ENCODE assay signal across 8 mouse cellular contexts in genomic region chr11:118476396-118477373, GRCm38 (mm10). TPM values are rescaled to one million over a fixed set of nuclear protein-coding genes. Genes with fewer than 3 reads are reported as not detected.
DNase-seq lines count a peak whose midpoint lies in the region; ATAC-seq and TF ChIP-seq lines count a peak whose summit lies in the region.

Gene Engase, plus strand, starts transcription at chr11:118476829.

- TF ChIP-seq POLR2A in CH12.LX (IDR thresholded peaks at IDR 0.05; ENCODE audit: low read depth, low read length): peak; percentile 90

- H3K9ac ChIP-seq in CH12.LX (ENCODE audit: insufficient read depth, low read depth): peak within 1 kb of the TSS; percentile 80
- H3K9ac ChIP-seq in forebrain, embryonic 11.5 days (ENCODE audit: low read length): peak within 1 kb of the TSS; percentile 72
- peak within 1 kb of the TSS; percentile 84 for H3K9ac ChIP-seq in heart, embryonic 16.5 days (ENCODE audit: low read length)
- H3K9ac ChIP-seq in liver, embryonic 15.5 days: peak within 1 kb of the TSS; percentile 81
- H3K9ac ChIP-seq in neural tube, embryonic 12.5 days: peak within 1 kb of the TSS; percentile 77

- no peaks in the 10 kb centered on the region for H3K79me2 ChIP-seq in CH12.LX (replicated peaks; ENCODE audit: control insufficient read depth, extremely low read depth, insufficient read depth, poor library complexity, severe bottlenecking)

- WGBS in forebrain, embryonic 11.5 days: under 1% methylated on average over 57 of the region's 57 CpGs
- 1% methylated on average over 57 of the region's 57 CpGs for WGBS in heart, embryonic 16.5 days
- WGBS in liver, embryonic 15.5 days (ENCODE audit: insufficient replicate concordance): 1% methylated on average over 57 of the region's 57 CpGs
- WGBS in neural tube, embryonic 12.5 days: under 1% methylated on average over 57 of the region's 57 CpGs

- TF ChIP-seq EP300 in CH12.LX (IDR thresholded peaks at IDR 0.05; ENCODE audit: low read length): no peak

- no peak within 1 kb of the TSS for H3K27ac ChIP-seq in CH12.LX (ENCODE audit: insufficient read depth, low read depth)
- H3K27ac ChIP-seq in forebrain, embryonic 11.5 days (ENCODE audit: low read depth, low read length): no peak within 1 kb of the TSS
- H3K27ac ChIP-seq in heart, embryonic 16.5 days (ENCODE audit: low read length): peak within 1 kb of the TSS; percentile 52
- peak within 1 kb of the TSS; percentile 65 for H3K27ac ChIP-seq in liver, embryonic 15.5 days (replicated peaks)
- H3K27ac ChIP-seq in neural tube, embryonic 12.5 days: no peak within 1 kb of the TSS

- peaks cover 8 to 22% of the 10 kb centered on the region in 2 experiments for H3K36me3 ChIP-seq in CH12.LX (replicated peaks in 1 of 2; ENCODE audit: control insufficient read depth in 1 of 2, insufficient read depth in 1 of 2, low read length in 1 of 2)
- H3K36me3 ChIP-seq in forebrain, embryonic 11.5 days (ENCODE audit: control insufficient read depth, insufficient read depth, low read length): no peaks in the 10 kb centered on the region
- no peaks in the 10 kb centered on the region for H3K36me3 ChIP-seq in heart, embryonic 16.5 days (ENCODE audit: control insufficient read depth, insufficient read depth)
- H3K36me3 ChIP-seq in liver, embryonic 15.5 days (replicated peaks): peaks cover 10% of the 10 kb centered on the region
- H3K36me3 ChIP-seq in neural tube, embryonic 12.5 days: no peaks in the 10 kb centered on the region

- no peak for TF ChIP-seq CTCF in CH12.LX (conservative IDR thresholded peaks at IDR 0.05 in 1 of 2, IDR thresholded peaks at IDR 0.05 in 1 of 2; ENCODE audit: low read depth in 2 of 2, low read length in 2 of 2)

- dilution Hi-C loops in CH12.LX (cut with MboI; ENCODE audit: extremely low pct_ligation_motif_present, extremely low pct_unique_long_range_greater_than_20kb, low sequenced_read_pairs): no loop called here

- H3K27me3 ChIP-seq in CH12.LX (replicated peaks): peaks cover 41% of the 10 kb centered on the region
- no peaks in the 10 kb centered on the region for H3K27me3 ChIP-seq in forebrain, embryonic 11.5 days (ENCODE audit: control insufficient read depth, insufficient read depth, low read length)
- H3K27me3 ChIP-seq in heart, embryonic 16.5 days (ENCODE audit: control insufficient read depth, insufficient read depth, low read length): no peaks in the 10 kb centered on the region
- no peaks in the 10 kb centered on the region for H3K27me3 ChIP-seq in liver, embryonic 15.5 days
- no peaks in the 10 kb centered on the region for H3K27me3 ChIP-seq in neural tube, embryonic 12.5 days (replicated peaks)

- peak; percentile 100 for ATAC-seq in forebrain, embryonic 11.5 days (replicated peaks; ENCODE audit: low FRiP score)
- ATAC-seq in heart, embryonic 16.5 days (replicated peaks; ENCODE audit: extremely low read depth, insufficient read depth, low FRiP score): peak; percentile 100
- ATAC-seq in liver, embryonic 15.5 days (ENCODE audit: insufficient read depth): peak; percentile 99
- peak; percentile 99 for ATAC-seq in neural tube, embryonic 12.5 days (ENCODE audit: low FRiP score, low read depth)

- H3K4me2 ChIP-seq in CH12.LX (ENCODE audit: insufficient read depth, low read depth, poor library complexity, severe bottlenecking): peak within 1 kb of the TSS; percentile 86
- H3K4me2 ChIP-seq in forebrain, embryonic 11.5 days (ENCODE audit: low read depth, low read length, severe bottlenecking): peak within 1 kb of the TSS; percentile 95
- H3K4me2 ChIP-seq in heart, embryonic 16.5 days (ENCODE audit: low read depth, low read length): peak within 1 kb of the TSS; percentile 90
- peak within 1 kb of the TSS; percentile 97 for H3K4me2 ChIP-seq in liver, embryonic 15.5 days
- H3K4me2 ChIP-seq in neural tube, embryonic 12.5 days (replicated peaks): peak within 1 kb of the TSS; percentile 83

- H3K4me3 ChIP-seq in CH12.LX (replicated peaks in 1 of 3; ENCODE audit: low read depth in 2 of 3, low read length in 2 of 3, poor library complexity in 1 of 3): peak within 1 kb of the TSS; percentile 70 to 93 (median 83)
- H3K4me3 ChIP-seq in forebrain, embryonic 11.5 days (ENCODE audit: low read depth, low read length): peak within 1 kb of the TSS; percentile 69
- peak within 1 kb of the TSS; percentile 77 for H3K4me3 ChIP-seq in heart, embryonic 16.5 days (ENCODE audit: low read length)
- H3K4me3 ChIP-seq in liver, embryonic 15.5 days (replicated peaks): peak within 1 kb of the TSS; percentile 79
- peak within 1 kb of the TSS; percentile 74 for H3K4me3 ChIP-seq in neural tube, embryonic 12.5 days

- no peak for TF ChIP-seq RAD21 in CH12.LX (IDR thresholded peaks at IDR 0.05; ENCODE audit: low read depth, low read length)

- in situ Hi-C loops in CH12.LX (cut with MboI; ENCODE audit: low pct_ligation_motif_present, low pct_unique_long_range_greater_than_20kb, low sequenced_read_pairs): no loop called here

- H3K4me1 ChIP-seq in CH12.LX (ENCODE audit: control insufficient read depth in 1 of 2, insufficient read depth in 2 of 2): peaks cover 0 to 11% of the 10 kb centered on the region in 2 experiments; a peak in 2 of 4 replicates
- H3K4me1 ChIP-seq in forebrain, embryonic 11.5 days (replicated peaks; ENCODE audit: control insufficient read depth, insufficient read depth, low read length): peaks cover 6% of the 10 kb centered on the region; the same call in 1 of the 2 replicates
- peaks cover 10% of the 10 kb centered on the region for H3K4me1 ChIP-seq in heart, embryonic 16.5 days (ENCODE audit: control insufficient read depth, insufficient read depth, low read length)
- peaks cover 55% of the 10 kb centered on the region for H3K4me1 ChIP-seq in liver, embryonic 15.5 days (replicated peaks)
- peaks cover 9% of the 10 kb centered on the region for H3K4me1 ChIP-seq in neural tube, embryonic 12.5 days

- peak; percentile 97 for DNase-seq in CH12.LX (ENCODE audit: extremely low read depth)
- DNase-seq in c-Kit-positive CD71-positive TER-119-negative erythroid progenitor cells, embryonic 14.5 days (ENCODE audit: low read depth): peak; percentile 89
- peak; percentile 97 for DNase-seq in forebrain, embryonic 11.5 days (ENCODE audit: low spot score)
- peak; percentile 98 for DNase-seq in kidney, postnatal 36 days
- DNase-seq in telencephalon, adult 2 months (ENCODE audit: low read depth, low spot score): peak; percentile 95

- no peaks in the 10 kb centered on the region for H3K9me3 ChIP-seq in CH12.LX (replicated peaks; ENCODE audit: low read length)
- no peaks in the 10 kb centered on the region for H3K9me3 ChIP-seq in forebrain, embryonic 11.5 days (ENCODE audit: control insufficient read depth, low read length)
- H3K9me3 ChIP-seq in heart, embryonic 16.5 days (replicated peaks; ENCODE audit: control insufficient read depth, low read length): no peaks in the 10 kb centered on the region
- H3K9me3 ChIP-seq in liver, embryonic 15.5 days (replicated peaks): no peaks in the 10 kb centered on the region
- no peaks in the 10 kb centered on the region for H3K9me3 ChIP-seq in neural tube, embryonic 12.5 days

TF ChIP-seq in CH12.LX, 34 proteins besides CTCF, POLR2A, EP300 and RAD21 (continues in another document):
- TF ChIP-seq ZKSCAN1 (IDR thresholded peaks at IDR 0.05; ENCODE audit: borderline replicate concordance, low read depth, low read length): no peak
- TF ChIP-seq JUND (conservative IDR thresholded peaks at IDR 0.05; ENCODE audit: low read depth, low read length): no peak
- no peak; the same call in 1 of the 2 replicates for TF ChIP-seq MEF2A (IDR thresholded peaks at IDR 0.05; ENCODE audit: borderline replicate concordance, low read depth, low read length)
- peak; percentile 51; the same call in 1 of the 2 replicates for TF ChIP-seq IRF4 (IDR thresholded peaks at IDR 0.05; ENCODE audit: low read depth, low read length)
- no peak for TF ChIP-seq ZNF384 (IDR thresholded peaks at IDR 0.05; ENCODE audit: low read depth, low read length)
- peak; percentile 68 for TF ChIP-seq HCFC1 (IDR thresholded peaks at IDR 0.05; ENCODE audit: low read depth, low read length)
- peak; percentile 86; the same call in 1 of the 2 replicates for TF ChIP-seq MAX (IDR thresholded peaks at IDR 0.05; ENCODE audit: low read length)
- no peak for TF ChIP-seq JUN (IDR thresholded peaks at IDR 0.05; ENCODE audit: insufficient read depth, low read depth, low read length)
- TF ChIP-seq MYC (IDR thresholded peaks at IDR 0.05; ENCODE audit: low read depth, low read length): peak; percentile 57; the same call in 1 of the 2 replicates
- TF ChIP-seq SMC3 (IDR thresholded peaks at IDR 0.05; ENCODE audit: low read depth, low read length): no peak
- peak; percentile 85 for TF ChIP-seq NELFE (IDR thresholded peaks at IDR 0.05; ENCODE audit: low read depth, low read length)
- no peak for TF ChIP-seq PAX5 (IDR thresholded peaks at IDR 0.05; ENCODE audit: low read length)
- TF ChIP-seq SIN3A (IDR thresholded peaks at IDR 0.05; ENCODE audit: low read length): peak; percentile 79
- TF ChIP-seq TCF12 (IDR thresholded peaks at IDR 0.05; ENCODE audit: low read depth, low read length): peak; percentile 82
- TF ChIP-seq MAFK (IDR thresholded peaks at IDR 0.05; ENCODE audit: insufficient replicate concordance, low read length): no peak
- peak; percentile 58; the same call in 1 of the 2 replicates for TF ChIP-seq CHD1 (IDR thresholded peaks at IDR 0.05; ENCODE audit: low read depth, low read length)
- TF ChIP-seq ELF1 (IDR thresholded peaks at IDR 0.05; ENCODE audit: low read depth, low read length): peak; percentile 91
- no peak for TF ChIP-seq RCOR1 (conservative IDR thresholded peaks at IDR 0.05; ENCODE audit: low read depth, low read length)
- no peak for TF ChIP-seq GABPA (IDR thresholded peaks at IDR 0.05; ENCODE audit: insufficient replicate concordance, low read depth, low read length)
- no peak for TF ChIP-seq USF2 (conservative IDR thresholded peaks at IDR 0.05; ENCODE audit: low read depth, low read length)
- 0 out of 2 replicates have a peak, but pooled peaks have one; percentile 23 for TF ChIP-seq USF1 (IDR thresholded peaks at IDR 0.05; ENCODE audit: low read depth, low read length)
- TF ChIP-seq POLR2AphosphoS2 (IDR thresholded peaks at IDR 0.05; ENCODE audit: low read depth, low read length): peak; percentile 48; the same call in 1 of the 2 replicates
- peak; percentile 85 for TF ChIP-seq CHD2 (IDR thresholded peaks at IDR 0.05; ENCODE audit: low read length)
- TF ChIP-seq ZC3H11A (IDR thresholded peaks at IDR 0.05; ENCODE audit: low read depth, low read length): no peak

RNA-seq across cellular contexts. Expression of gene Engase, which starts in this region (rescaled TPM):
- total RNA-seq in CH12.LX (2012; rRNA removed) (12.1 and 13.6 TPM in 2 replicates), CH12.LX (2014; rRNA removed) (6.0 and 7.0 TPM in 2 replicates)
- 6.2 and 9.7 TPM in 2 replicates for polyA plus RNA-seq in CH12.LX (2012; ENCODE audit: insufficient read length, low read depth)
- polyA plus RNA-seq in forebrain, embryonic 11.5 days (2014; fragmentation: Nextera tagmentation; extraction: Ambion mirVana): 9.0 and 10.6 TPM in 2 replicates
- 4.0 and 5.8 TPM in 2 replicates for polyA plus RNA-seq in heart, embryonic 16.5 days (2015; fragmentation: Nextera tagmentation; extraction: Ambion mirVana)
- polyA plus RNA-seq in liver, embryonic 15.5 days (2015; fragmentation: Nextera tagmentation; extraction: Ambion mirVana): 6.0 and 7.8 TPM in 2 replicates
- 9.7 and 9.8 TPM in 2 replicates for polyA plus RNA-seq in neural tube, embryonic 12.5 days (2016; fragmentation: Nextera tagmentation; extraction: Ambion mirVana)

Comparison
In these comparisons a context has a peak if more than half of its experiments do, and no peak if none do; other contexts are left out.
1. H3K27ac ChIP-seq: peak in heart, embryonic 16.5 days (single experiment) and liver, embryonic 15.5 days (single experiment); none in CH12.LX (single experiment), forebrain, embryonic 11.5 days (single experiment) and neural tube, embryonic 12.5 days (single experiment).
2. Peak in every context shown above with its lines, with median percentiles within 50 percentile points of each other: DNase-seq, H3K4me2 ChIP-seq, H3K4me3 ChIP-seq, H3K9ac ChIP-seq and ATAC-seq.